Mouse (Mus musculus) NIH3T3 (cell line): ENCODE data around the gene Atoh8.

Experiments
- DNase-seq: peaks from one replicate; pipeline ENCODE4 v3.0.0-alpha.2; 2012; ENCODE audit warnings: low read depth

Atoh8 gene

GRCm38 (mm10) chr6:72235098-72235806 is at the start of gene Atoh8:
Atoh8 (minus strand) TSS chr6:72235577.
- peak; percentile 80 for DNase-seq

GRCm38 (mm10) chr6:72283914-72284313 is 48.5 kb upstream of the Atoh8 start:
- peak; percentile 78 for DNase-seq

DNA sequence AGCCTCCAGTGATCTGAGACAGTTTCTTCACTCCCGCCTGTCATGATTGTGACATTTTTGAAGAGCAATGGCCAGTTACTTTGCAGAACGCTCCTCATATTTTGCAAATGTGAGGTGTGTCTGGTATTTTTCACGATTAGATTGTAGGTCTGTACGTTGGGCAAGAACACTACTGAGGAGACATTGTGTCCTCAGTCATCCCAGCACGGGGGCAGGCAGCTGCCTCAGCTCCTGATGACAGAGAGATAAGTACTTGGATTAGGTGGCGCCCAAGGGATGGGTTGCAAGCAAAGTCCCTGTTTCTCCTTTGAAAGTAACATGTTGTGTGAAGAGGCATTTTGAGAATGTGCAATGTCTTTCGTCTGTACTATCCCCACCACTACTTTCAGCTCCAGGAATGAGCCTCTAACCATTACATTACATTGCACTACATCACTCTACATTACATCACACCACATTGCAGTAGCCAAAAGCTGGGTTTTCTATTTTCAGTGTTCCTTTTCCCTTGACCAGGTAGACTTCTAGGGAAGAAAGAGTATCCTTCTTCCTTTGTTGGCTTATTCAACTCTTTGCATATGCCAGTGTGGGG is 45.1 kb upstream of the Atoh8 start:
- no peak for DNase-seq

GRCm38 (mm10) chr6:72279505-72279904 is 44.1 kb upstream of the Atoh8 start:
- DNase-seq: no peak

GRCm38 (mm10) chr6:72278835-72279234 is 43.5 kb upstream of the Atoh8 start:
- DNase-seq: no peak

GRCm38 (mm10) chr6:72277508-72278166 is 42.3 kb upstream of the Atoh8 start:
- peak; percentile 55 for DNase-seq

GRCm38 (mm10) chr6:72276972-72277441 is 41.6 kb upstream of the Atoh8 start:
- DNase-seq: peak; percentile 57

- DNase-seq: peak; percentile 31
Observed at GRCm38 (mm10) chr6:72276141-72276540, 40.8 kb upstream of the Atoh8 start.

- DNase-seq: no peak
Observed at GRCm38 (mm10) chr6:72275527-72275926, 40.1 kb upstream of the Atoh8 start.

DNA sequence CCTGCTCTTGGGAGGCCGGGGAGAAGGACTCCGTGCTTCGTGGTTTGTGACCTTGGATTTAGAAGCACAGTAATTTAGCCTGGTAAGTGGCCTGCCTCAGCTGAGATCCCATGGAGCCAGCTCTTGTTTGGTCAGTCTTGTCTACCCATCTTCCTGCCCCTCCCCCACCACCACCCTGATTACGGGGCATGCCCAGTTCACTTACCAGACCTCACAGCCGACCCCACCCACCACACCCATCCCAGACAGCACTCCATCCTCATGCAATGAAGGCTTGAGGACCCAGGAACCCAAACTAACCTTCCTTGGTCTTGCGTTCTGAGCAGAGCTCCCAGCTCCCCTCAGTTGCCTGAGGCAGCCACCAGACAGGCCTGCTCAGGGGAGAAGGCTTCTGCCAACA is 37.8 kb upstream of the Atoh8 start:
- DNase-seq: no peak

- no peak for DNase-seq
Observed at GRCm38 (mm10) chr6:72272161-72272696, 36.9 kb upstream of the Atoh8 start.

GRCm38 (mm10) chr6:72270952-72271519 is 35.7 kb upstream of the Atoh8 start:
- no peak for DNase-seq

DNA sequence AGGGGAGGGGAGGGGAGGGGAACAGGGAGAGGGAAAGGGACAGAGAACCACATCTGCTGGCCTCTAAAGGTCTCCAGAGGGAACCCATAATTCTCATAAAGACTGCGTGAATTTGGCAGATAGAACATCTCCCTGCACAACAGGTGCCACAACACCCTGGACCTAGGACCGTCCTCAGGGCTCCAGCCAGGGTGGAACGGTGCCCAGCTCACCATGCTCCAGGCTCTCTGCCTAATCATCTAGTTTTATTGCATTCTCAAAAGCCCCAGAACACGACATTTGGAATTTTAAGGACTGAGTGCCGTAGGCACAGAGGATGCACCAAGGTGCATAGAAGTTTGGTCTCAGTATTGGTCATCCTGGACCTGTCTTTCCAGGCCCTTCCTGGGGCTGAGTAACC is 34.9 kb upstream of the Atoh8 start:
- DNase-seq: no peak

GRCm38 (mm10) chr6:72268149-72268847 is 32.9 kb upstream of the Atoh8 start:
- DNase-seq: no peak

DNA sequence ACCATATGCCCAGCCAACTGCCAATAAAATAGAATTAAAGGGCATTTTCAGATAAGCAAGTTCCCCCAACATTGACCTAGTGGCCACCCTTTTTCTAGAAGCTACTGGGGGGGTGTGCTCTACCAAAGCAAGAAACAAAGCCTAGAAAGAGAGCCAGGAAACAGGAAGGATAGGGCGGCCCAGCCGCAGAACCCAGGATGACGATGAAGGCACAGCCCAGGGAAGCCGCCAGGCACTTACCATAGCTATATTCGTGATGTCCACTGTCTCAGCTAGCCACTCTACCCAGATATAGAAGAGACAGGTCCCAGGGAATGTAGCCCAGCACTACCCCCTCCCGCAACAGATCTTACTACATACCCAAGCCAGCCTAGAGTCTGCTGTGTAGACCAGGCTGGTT is 30.3 kb upstream of the Atoh8 start:
- DNase-seq: no peak

GRCm38 (mm10) chr6:72263679-72264265 is 28.4 kb upstream of the Atoh8 start:
- no peak for DNase-seq

DNA sequence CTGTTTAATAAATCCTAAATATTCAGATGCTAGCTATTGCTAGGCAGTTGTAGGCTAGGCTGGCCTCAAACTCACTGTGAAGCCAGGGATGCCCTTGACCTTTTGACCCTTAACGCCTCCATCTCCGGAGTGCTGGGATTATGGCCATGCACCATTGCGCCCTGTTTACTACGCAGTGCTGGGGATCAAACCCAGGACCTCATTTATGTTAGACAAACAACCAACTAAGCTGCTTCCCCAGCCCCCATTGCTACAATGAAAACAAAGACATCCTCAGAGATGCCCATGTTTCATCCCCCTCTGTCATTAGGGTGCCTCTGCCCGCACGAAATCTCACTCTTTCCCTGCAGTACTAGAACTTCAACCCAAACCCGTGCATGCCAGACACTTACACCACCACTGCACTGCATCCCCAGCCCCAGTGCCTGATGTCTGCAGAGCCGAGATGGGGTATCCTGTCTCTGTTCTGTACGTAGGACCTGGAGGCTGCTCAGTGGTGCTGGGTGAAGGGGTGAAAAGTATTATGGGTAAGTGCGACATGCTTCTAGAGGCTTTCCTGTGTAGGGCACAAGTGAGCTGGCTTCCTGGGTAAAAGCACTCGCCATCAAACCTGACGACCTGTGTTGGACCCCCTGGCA is 26.4 kb upstream of the Atoh8 start:
- DNase-seq: no peak

- peak; percentile 98 for DNase-seq
Observed at GRCm38 (mm10) chr6:72260981-72261682, 25.8 kb upstream of the Atoh8 start.

DNA sequence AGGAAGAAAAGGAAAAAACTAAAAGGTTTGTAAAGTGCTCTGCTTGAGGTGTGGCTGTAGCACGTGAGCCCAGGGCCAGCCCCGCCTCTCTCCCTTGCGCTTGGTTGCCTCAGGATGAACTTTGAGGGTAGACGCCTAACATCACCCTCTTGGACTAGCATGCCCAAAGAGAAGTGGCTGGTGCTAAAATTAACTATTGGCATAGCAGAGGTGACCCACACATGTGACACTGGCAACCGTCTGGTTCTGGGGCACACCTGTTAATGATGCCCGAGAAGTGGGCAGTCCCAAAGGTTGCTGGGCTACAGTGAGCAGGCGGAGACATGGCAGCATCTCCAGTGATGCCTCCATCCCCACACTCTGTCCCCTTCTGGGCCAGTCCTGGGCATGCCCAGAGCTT is 24.1 kb upstream of the Atoh8 start:
- DNase-seq: no peak

DNA sequence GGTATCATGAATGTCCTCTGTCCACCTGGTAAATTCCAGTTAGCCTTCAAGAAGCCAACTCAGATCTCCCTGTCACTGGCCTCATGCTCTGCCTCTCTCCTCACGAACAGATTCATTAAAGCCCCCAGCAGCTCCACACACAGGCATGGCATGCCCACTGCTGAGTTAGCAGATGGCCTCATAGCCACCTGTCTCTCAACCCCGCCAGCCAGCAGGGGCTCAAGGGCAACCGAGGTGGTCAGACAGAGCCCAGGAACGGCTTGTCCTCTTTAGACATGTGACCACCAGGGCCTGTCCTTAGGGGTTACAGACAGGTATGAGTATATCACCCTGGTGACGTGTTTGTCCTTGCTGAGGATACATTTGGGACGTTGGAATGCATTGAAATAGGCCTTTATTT is 19.9 kb upstream of the Atoh8 start:
- no peak for DNase-seq
